ENCODE assay signal across 15 mouse cellular contexts in genomic region chr2:30200388-30200925, GRCm38 (mm10). TPM values are rescaled to one million over a fixed set of nuclear protein-coding genes. Genes with fewer than 3 reads are reported as not detected.
DNase-seq lines count a peak whose midpoint lies in the region; ATAC-seq and TF ChIP-seq lines count a peak whose summit lies in the region.
"Had no signal": no experiment of that assay in that cellular context is flagged by ENCODE, and none has a peak within 500 bp of the region (broad histone marks: within the 10 kb centered on the region; RNA-seq: fewer than 3 reads in every experiment).

No protein-coding gene starts in this region.

- 77% methylated on average over 5 of the region's 5 CpGs for WGBS in embryonic facial prominence, embryonic 15.5 days
- 86% methylated on average over 5 of the region's 5 CpGs for WGBS in embryonic facial prominence, embryonic 10.5 days
- WGBS in kidney, adult 2 months = 33% methylated on average over 5 of the region's 5 CpGs
- WGBS in kidney, embryonic 15.5 days = 63% methylated on average over 5 of the region's 5 CpGs
- 74% methylated on average over 5 of the region's 5 CpGs for WGBS in liver, embryonic 11.5 days
- 55% methylated on average over 5 of the region's 5 CpGs for WGBS in stomach, embryonic 15.5 days

- no peak overlapping the region for H3K4me2 ChIP-seq in embryonic facial prominence, embryonic 15.5 days (replicated peaks)
- H3K4me2 ChIP-seq in kidney, embryonic 15.5 days = no peak overlapping the region
- H3K4me2 ChIP-seq in liver, embryonic 11.5 days = no peak overlapping the region
- no peak overlapping the region for H3K4me2 ChIP-seq in stomach, embryonic 15.5 days
- H3K4me2 ChIP-seq: forebrain, embryonic 13.5 days; limb, embryonic 15.5 days had no signal

- H3K4me3 ChIP-seq in embryonic facial prominence, embryonic 15.5 days (replicated peaks) = no peak overlapping the region
- no peak overlapping the region for H3K4me3 ChIP-seq in embryonic facial prominence, embryonic 10.5 days
- H3K4me3 ChIP-seq in kidney, adult 2 months (ENCODE audit: insufficient read depth, low read depth, low read length) = no peak overlapping the region
- H3K4me3 ChIP-seq in kidney, embryonic 15.5 days (replicated peaks) = no peak overlapping the region
- no peak overlapping the region for H3K4me3 ChIP-seq in liver, embryonic 11.5 days (ENCODE audit: low read depth, low read length)
- no peak overlapping the region for H3K4me3 ChIP-seq in stomach, embryonic 15.5 days (replicated peaks)
- no peak overlapping the region for H3K4me3 ChIP-seq in left cerebral cortex, adult 2 months
- H3K4me3 ChIP-seq: forebrain, embryonic 13.5 days; hindbrain, embryonic 10.5 days; limb, embryonic 15.5 days had no signal

- H3K36me3 ChIP-seq in embryonic facial prominence, embryonic 15.5 days = no peaks in the 10 kb centered on the region
- H3K36me3 ChIP-seq in embryonic facial prominence, embryonic 10.5 days (replicated peaks) = no peaks in the 10 kb centered on the region
- H3K36me3 ChIP-seq in kidney, adult 2 months (ENCODE audit: control insufficient read depth, insufficient read depth, low read length) = no peaks in the 10 kb centered on the region
- no peaks in the 10 kb centered on the region for H3K36me3 ChIP-seq in kidney, embryonic 15.5 days
- H3K36me3 ChIP-seq in liver, embryonic 11.5 days (ENCODE audit: control insufficient read depth, insufficient read depth, low read length) = no peaks in the 10 kb centered on the region
- no peaks in the 10 kb centered on the region for H3K36me3 ChIP-seq in stomach, embryonic 15.5 days
- H3K36me3 ChIP-seq: hindbrain, embryonic 10.5 days; limb, embryonic 15.5 days had no signal

- no peaks in the 10 kb centered on the region for H3K27me3 ChIP-seq in embryonic facial prominence, embryonic 15.5 days
- no peaks in the 10 kb centered on the region for H3K27me3 ChIP-seq in embryonic facial prominence, embryonic 10.5 days (replicated peaks; ENCODE audit: low read depth, poor library complexity, severe bottlenecking)
- H3K27me3 ChIP-seq in kidney, adult 2 months (replicated peaks; ENCODE audit: control insufficient read depth, insufficient read depth, low read length) = no peaks in the 10 kb centered on the region
- no peaks in the 10 kb centered on the region for H3K27me3 ChIP-seq in kidney, embryonic 15.5 days
- H3K27me3 ChIP-seq in liver, embryonic 11.5 days (replicated peaks; ENCODE audit: control insufficient read depth, insufficient read depth, low read length) = no peaks in the 10 kb centered on the region
- no peaks in the 10 kb centered on the region for H3K27me3 ChIP-seq in stomach, embryonic 15.5 days (replicated peaks)
- H3K27me3 ChIP-seq: forebrain, embryonic 13.5 days; limb, embryonic 15.5 days had no signal

- no peak overlapping the region for H3K9ac ChIP-seq in embryonic facial prominence, embryonic 15.5 days
- no peak overlapping the region for H3K9ac ChIP-seq in kidney, embryonic 15.5 days
- H3K9ac ChIP-seq in liver, embryonic 11.5 days (ENCODE audit: low read depth, low read length) = no peak overlapping the region
- H3K9ac ChIP-seq in stomach, embryonic 15.5 days = no peak overlapping the region
- H3K9ac ChIP-seq: forebrain, embryonic 13.5 days; limb, embryonic 15.5 days had no signal

- no peaks in the 10 kb centered on the region for H3K9me3 ChIP-seq in embryonic facial prominence, embryonic 15.5 days (replicated peaks)
- no peaks in the 10 kb centered on the region for H3K9me3 ChIP-seq in embryonic facial prominence, embryonic 10.5 days
- H3K9me3 ChIP-seq in kidney, embryonic 15.5 days (replicated peaks) = no peaks in the 10 kb centered on the region
- no peaks in the 10 kb centered on the region for H3K9me3 ChIP-seq in liver, embryonic 11.5 days (ENCODE audit: control insufficient read depth, low read length)
- no peaks in the 10 kb centered on the region for H3K9me3 ChIP-seq in stomach, embryonic 15.5 days
- H3K9me3 ChIP-seq: forebrain, embryonic 13.5 days; hindbrain, embryonic 10.5 days; limb, embryonic 15.5 days had no signal

- TF ChIP-seq CTCF in kidney, adult 2 months (conservative IDR thresholded peaks at IDR 0.05; ENCODE audit: insufficient read depth, insufficient read length, low read depth, low read length) = no peak
- no peak for TF ChIP-seq CTCF in left cerebral cortex, adult 2 months (IDR thresholded peaks at IDR 0.05)

- intact Hi-C loops in left cerebral cortex, adult 2 months (cut with DNase I) = no loop called here

- no peak for TF ChIP-seq POLR2A in kidney, adult 2 months (IDR thresholded peaks at IDR 0.05; ENCODE audit: low read depth, low read length)

- peaks cover 8% of the 10 kb centered on the region for H3K4me1 ChIP-seq in embryonic facial prominence, embryonic 15.5 days
- peaks cover 6% of the 10 kb centered on the region for H3K4me1 ChIP-seq in embryonic facial prominence, embryonic 10.5 days
- peaks cover 21% of the 10 kb centered on the region; the same call in 1 of the 2 replicates for H3K4me1 ChIP-seq in kidney, adult 2 months (ENCODE audit: control insufficient read depth, insufficient read depth, low read length)
- H3K4me1 ChIP-seq in kidney, embryonic 15.5 days = peaks cover 10% of the 10 kb centered on the region
- peaks cover 13% of the 10 kb centered on the region for H3K4me1 ChIP-seq in liver, embryonic 11.5 days (replicated peaks; ENCODE audit: control insufficient read depth, insufficient read depth, low read length)
- H3K4me1 ChIP-seq in stomach, embryonic 15.5 days = peaks cover 5% of the 10 kb centered on the region; the same call in 1 of the 2 replicates

- no peak for ATAC-seq in embryonic facial prominence, embryonic 15.5 days (ENCODE audit: insufficient number of reproducible peaks, low FRiP score, low TSS enrichment, low read depth)
- ATAC-seq in kidney, embryonic 15.5 days (replicated peaks; ENCODE audit: low FRiP score) = no peak
- ATAC-seq in liver, embryonic 11.5 days (replicated peaks; ENCODE audit: low FRiP score) = no peak
- ATAC-seq in stomach, embryonic 15.5 days (ENCODE audit: insufficient read depth, low FRiP score, low read depth) = no peak; the same call in 1 of the 2 replicates
- ATAC-seq: forebrain, embryonic 13.5 days; inflammation-experienced regulatory T-cells, adult 6 months had no signal

- no peak for DNase-seq in embryonic facial prominence, embryonic 10.5 days (ENCODE audit: low spot score)
- DNase-seq in kidney, adult 2 months = peak; percentile 75
- no peak for DNase-seq in liver, embryonic 11.5 days (ENCODE audit: low spot score)
- DNase-seq in left cerebral cortex, adult 2 months (ENCODE audit: extremely low spot score in 1 of 2, low spot score in 2 of 2) = no peak
- no peak for DNase-seq in cerebellum, adult 9-10 months
- DNase-seq: cerebellum, adult 2 months; midbrain, embryonic 14.5 days; thymus, adult 2 months had no signal

- H3K27ac ChIP-seq in embryonic facial prominence, embryonic 15.5 days (replicated peaks) = peak overlapping the region; percentile 14; the same call in 1 of the 2 replicates
- H3K27ac ChIP-seq in embryonic facial prominence, embryonic 10.5 days (replicated peaks) = no peak overlapping the region
- H3K27ac ChIP-seq in kidney, adult 2 months (ENCODE audit: insufficient read depth, low read depth, low read length) = peak overlapping the region; percentile 70
- no peak overlapping the region for H3K27ac ChIP-seq in kidney, embryonic 15.5 days
- peak overlapping the region; percentile 32; the same call in 1 of the 2 replicates for H3K27ac ChIP-seq in liver, embryonic 11.5 days (ENCODE audit: low read depth, low read length)
- peak overlapping the region; percentile 69 for H3K27ac ChIP-seq in stomach, embryonic 15.5 days
- no peak overlapping the region for H3K27ac ChIP-seq in left cerebral cortex, adult 2 months
- H3K27ac ChIP-seq: forebrain, embryonic 13.5 days; hindbrain, embryonic 10.5 days; limb, embryonic 15.5 days had no signal

RNA-seq across cellular contexts. Expression of gene Kyat1, which starts 5.2 kb away (rescaled TPM):
- 14.7 and 15.5 TPM in 2 replicates for polyA plus RNA-seq in embryonic facial prominence, embryonic 15.5 days (2015; fragmentation: Nextera tagmentation; extraction: Ambion mirVana)
- 8.2 and 8.3 TPM in 2 replicates for polyA plus RNA-seq in embryonic facial prominence, embryonic 10.5 days (2016; fragmentation: Nextera tagmentation; extraction: Ambion mirVana)
- polyA plus RNA-seq in kidney, adult 2 months (2012; rRNA removed) = 71.6 and 88.3 TPM in 2 replicates
- 9.8 and 10.8 TPM in 2 replicates for polyA plus RNA-seq in kidney, embryonic 15.5 days (2015; fragmentation: Nextera tagmentation; extraction: Ambion mirVana)
- 17.7 and 18.2 TPM in 2 replicates for polyA plus RNA-seq in liver, embryonic 11.5 days (2014; fragmentation: Nextera tagmentation; extraction: Ambion mirVana)
- 16.2 and 17.4 TPM in 2 replicates for polyA plus RNA-seq in stomach, embryonic 15.5 days (2015; fragmentation: Nextera tagmentation; extraction: Ambion mirVana)
- total RNA-seq in left cerebral cortex, adult 2 months (2021) = 10 to 100 TPM; 14.3 to 15.2 TPM

RNA-seq across cellular contexts. Expression of gene Spout1, which starts 22.2 kb away (rescaled TPM):
- polyA plus RNA-seq in embryonic facial prominence, embryonic 15.5 days (2015; fragmentation: Nextera tagmentation; extraction: Ambion mirVana) = 75.8 and 77.2 TPM in 2 replicates
- polyA plus RNA-seq in embryonic facial prominence, embryonic 10.5 days (2016; fragmentation: Nextera tagmentation; extraction: Ambion mirVana) = 95.4 and 98.5 TPM in 2 replicates
- polyA plus RNA-seq in kidney, adult 2 months (2012; rRNA removed) = 22.8 and 23.6 TPM in 2 replicates
- polyA plus RNA-seq in kidney, embryonic 15.5 days (2015; fragmentation: Nextera tagmentation; extraction: Ambion mirVana) = 76.3 and 83.0 TPM in 2 replicates
- polyA plus RNA-seq in liver, embryonic 11.5 days (2014; fragmentation: Nextera tagmentation; extraction: Ambion mirVana) = 85.0 and 87.2 TPM in 2 replicates
- polyA plus RNA-seq in stomach, embryonic 15.5 days (2015; fragmentation: Nextera tagmentation; extraction: Ambion mirVana) = 56.7 and 62.9 TPM in 2 replicates
- 10 to 100 TPM; 36.6 to 38.4 TPM for total RNA-seq in left cerebral cortex, adult 2 months (2021)

RNA-seq across cellular contexts. Expression of gene Endog, which starts 29.2 kb away (rescaled TPM):
- 17.7 and 18.9 TPM in 2 replicates for polyA plus RNA-seq in embryonic facial prominence, embryonic 15.5 days (2015; fragmentation: Nextera tagmentation; extraction: Ambion mirVana)
- polyA plus RNA-seq in embryonic facial prominence, embryonic 10.5 days (2016; fragmentation: Nextera tagmentation; extraction: Ambion mirVana) = 18.3 and 19.9 TPM in 2 replicates
- polyA plus RNA-seq in kidney, adult 2 months (2012; rRNA removed) = 78.0 and 98.0 TPM in 2 replicates
- 19.8 and 20.8 TPM in 2 replicates for polyA plus RNA-seq in kidney, embryonic 15.5 days (2015; fragmentation: Nextera tagmentation; extraction: Ambion mirVana)
- polyA plus RNA-seq in liver, embryonic 11.5 days (2014; fragmentation: Nextera tagmentation; extraction: Ambion mirVana) = 27.1 and 29.1 TPM in 2 replicates
- 28.8 and 31.5 TPM in 2 replicates for polyA plus RNA-seq in stomach, embryonic 15.5 days (2015; fragmentation: Nextera tagmentation; extraction: Ambion mirVana)
- total RNA-seq in left cerebral cortex, adult 2 months (2021) = 10 to 100 TPM; 20.9 to 21.4 TPM

RNA-seq across cellular contexts. Expression of gene Lrrc8a, which starts 37.1 kb away (rescaled TPM):
- polyA plus RNA-seq in embryonic facial prominence, embryonic 15.5 days (2015; fragmentation: Nextera tagmentation; extraction: Ambion mirVana) = 41.1 and 42.9 TPM in 2 replicates
- 46.5 and 47.5 TPM in 2 replicates for polyA plus RNA-seq in embryonic facial prominence, embryonic 10.5 days (2016; fragmentation: Nextera tagmentation; extraction: Ambion mirVana)
- 42.0 and 45.4 TPM in 2 replicates for polyA plus RNA-seq in kidney, adult 2 months (2012; rRNA removed)
- 40.1 and 41.7 TPM in 2 replicates for polyA plus RNA-seq in kidney, embryonic 15.5 days (2015; fragmentation: Nextera tagmentation; extraction: Ambion mirVana)
- polyA plus RNA-seq in liver, embryonic 11.5 days (2014; fragmentation: Nextera tagmentation; extraction: Ambion mirVana) = 21.4 and 21.7 TPM in 2 replicates
- polyA plus RNA-seq in stomach, embryonic 15.5 days (2015; fragmentation: Nextera tagmentation; extraction: Ambion mirVana) = 37.2 and 37.6 TPM in 2 replicates
- total RNA-seq in left cerebral cortex, adult 2 months (2021) = 10 to 100 TPM; 60.8 to 62.0 TPM

RNA-seq across cellular contexts. Expression of gene Gm28035, which starts 39.9 kb away (rescaled TPM):
- polyA plus RNA-seq in embryonic facial prominence, embryonic 15.5 days (2015; fragmentation: Nextera tagmentation; extraction: Ambion mirVana) = 0.09 and 0.16 TPM in 2 replicates
- polyA plus RNA-seq in embryonic facial prominence, embryonic 10.5 days (2016; fragmentation: Nextera tagmentation; extraction: Ambion mirVana) = 0.05 and 0.09 TPM in 2 replicates
- polyA plus RNA-seq in kidney, adult 2 months (2012; rRNA removed) = 6.4 and 12.7 TPM in 2 replicates
- 0.26 and 0.33 TPM in 2 replicates for polyA plus RNA-seq in kidney, embryonic 15.5 days (2015; fragmentation: Nextera tagmentation; extraction: Ambion mirVana)
- polyA plus RNA-seq in liver, embryonic 11.5 days (2014; fragmentation: Nextera tagmentation; extraction: Ambion mirVana) = 0.16 and 0.23 TPM in 2 replicates
- 0.22 and 0.35 TPM in 2 replicates for polyA plus RNA-seq in stomach, embryonic 15.5 days (2015; fragmentation: Nextera tagmentation; extraction: Ambion mirVana)
- 10 to 100 TPM; 11.3 to 15.1 TPM for total RNA-seq in left cerebral cortex, adult 2 months (2021)
- polyA plus RNA-seq: hindbrain, embryonic 10.5 days had no signal

Comparison
In these comparisons a context has a peak if more than half of its experiments do, and no peak if none do; other contexts are left out.
1. H3K27ac ChIP-seq: peak in embryonic facial prominence, embryonic 15.5 days (single experiment), kidney, adult 2 months (single experiment), liver, embryonic 11.5 days (single experiment) and stomach, embryonic 15.5 days (single experiment); none in embryonic facial prominence, embryonic 10.5 days (single experiment), kidney, embryonic 15.5 days (single experiment) and left cerebral cortex, adult 2 months (single experiment).